33 mouse cellular contexts compared by ENCODE assay signal in genomic region chr5:146344911-146345686, GRCm38 (mm10). TPM values are rescaled to one million over a fixed set of nuclear protein-coding genes. Genes with fewer than 3 reads are reported as not detected.
DNase-seq lines count a peak whose midpoint lies in the region; ATAC-seq and TF ChIP-seq lines count a peak whose summit lies in the region.
"Had no signal": no experiment of that assay in that cellular context is flagged by ENCODE, and none has a peak within 500 bp of the region (broad histone marks: within the 10 kb centered on the region; RNA-seq: fewer than 3 reads in every experiment).

No protein-coding gene starts in this region.

- TF ChIP-seq CTCF in E14TG2a.4 (conservative IDR thresholded peaks at IDR 0.05; ENCODE audit: low read length), result no peak

- WGBS in liver, embryonic 12.5 days (ENCODE audit: insufficient replicate concordance), result 76% methylated on average over 12 of the region's 12 CpGs
- WGBS in intestine, embryonic 16.5 days, result 91% methylated on average over 12 of the region's 12 CpGs

- no peaks in the 10 kb centered on the region for H3K36me3 ChIP-seq in E14TG2a.4 (ENCODE audit: insufficient read depth, low read length)
- no peaks in the 10 kb centered on the region for H3K36me3 ChIP-seq in liver, embryonic 12.5 days
- H3K36me3 ChIP-seq in intestine, embryonic 16.5 days (ENCODE audit: control insufficient read depth, insufficient read depth, low read length), result no peaks in the 10 kb centered on the region
- H3K36me3 ChIP-seq: embryonic facial prominence, embryonic 10.5 days; embryonic facial prominence, embryonic 15.5 days; forebrain, embryonic 12.5 days; G1E; hindbrain, embryonic 10.5 days; hindbrain, embryonic 15.5 days; kidney, embryonic 15.5 days; liver, embryonic 15.5 days; lung, embryonic 15.5 days; midbrain, embryonic 10.5 days; neural tube, embryonic 12.5 days had no signal

- H3K9ac ChIP-seq in liver, embryonic 12.5 days, result no peak overlapping the region
- no peak overlapping the region for H3K9ac ChIP-seq in intestine, embryonic 16.5 days (ENCODE audit: low read depth, low read length)
- H3K9ac ChIP-seq: embryonic facial prominence, embryonic 15.5 days; forebrain, embryonic 12.5 days; hindbrain, embryonic 15.5 days; kidney, embryonic 15.5 days; liver, embryonic 15.5 days; lung, embryonic 15.5 days; neural tube, embryonic 12.5 days had no signal

- H3K27me3 ChIP-seq in E14TG2a.4 (ENCODE audit: insufficient read depth, low read length), result no peaks in the 10 kb centered on the region
- no peaks in the 10 kb centered on the region for H3K27me3 ChIP-seq in liver, embryonic 12.5 days (replicated peaks)
- H3K27me3 ChIP-seq in intestine, embryonic 16.5 days (replicated peaks; ENCODE audit: control insufficient read depth, insufficient read depth, low read length), result no peaks in the 10 kb centered on the region
- H3K27me3 ChIP-seq: embryonic facial prominence, embryonic 15.5 days; forebrain, embryonic 12.5 days; hindbrain, embryonic 15.5 days; kidney, embryonic 15.5 days; liver, embryonic 15.5 days; lung, embryonic 15.5 days; neural tube, embryonic 12.5 days had no signal

- ATAC-seq in liver, embryonic 12.5 days, result no peak
- no peak for ATAC-seq in intestine, embryonic 16.5 days
- ATAC-seq: inflammation-experienced regulatory T-cells, adult 6 months had no signal

- no peak overlapping the region for H3K4me2 ChIP-seq in liver, embryonic 12.5 days
- no peak overlapping the region for H3K4me2 ChIP-seq in intestine, embryonic 16.5 days (ENCODE audit: low read depth, low read length)
- H3K4me2 ChIP-seq: embryonic facial prominence, embryonic 15.5 days; forebrain, embryonic 12.5 days; hindbrain, embryonic 15.5 days; kidney, embryonic 15.5 days; liver, embryonic 15.5 days; lung, embryonic 15.5 days; neural tube, embryonic 12.5 days had no signal

- H3K4me3 ChIP-seq in E14TG2a.4 (replicated peaks; ENCODE audit: low read length), result peak overlapping the region; percentile 59
- H3K4me3 ChIP-seq in liver, embryonic 12.5 days, result no peak overlapping the region
- H3K4me3 ChIP-seq in intestine, embryonic 16.5 days (ENCODE audit: low read length), result no peak overlapping the region
- H3K4me3 ChIP-seq: embryonic facial prominence, embryonic 10.5 days; embryonic facial prominence, embryonic 15.5 days; forebrain, embryonic 12.5 days; heart, adult 2 months; hindbrain, embryonic 10.5 days; hindbrain, embryonic 15.5 days; kidney, embryonic 15.5 days; liver, embryonic 15.5 days; lung, embryonic 15.5 days; midbrain, embryonic 10.5 days; myocyte; neural tube, embryonic 12.5 days had no signal

- H3K9me3 ChIP-seq in E14TG2a.4 (ENCODE audit: low read length), result no peaks in the 10 kb centered on the region
- peaks cover 10% of the 10 kb centered on the region; the same call in 1 of the 2 replicates for H3K9me3 ChIP-seq in liver, embryonic 12.5 days (replicated peaks)
- H3K9me3 ChIP-seq in intestine, embryonic 16.5 days (ENCODE audit: control insufficient read depth, low read length), result no peaks in the 10 kb centered on the region
- H3K9me3 ChIP-seq: embryonic facial prominence, embryonic 10.5 days; embryonic facial prominence, embryonic 15.5 days; forebrain, embryonic 12.5 days; hindbrain, embryonic 10.5 days; hindbrain, embryonic 15.5 days; kidney, embryonic 15.5 days; liver, embryonic 15.5 days; lung, embryonic 15.5 days; midbrain, embryonic 10.5 days; neural tube, embryonic 12.5 days had no signal

- peaks cover 31% of the 10 kb centered on the region for H3K4me1 ChIP-seq in E14TG2a.4 (replicated peaks; ENCODE audit: low read depth, low read length)
- peaks cover 4% of the 10 kb centered on the region; the same call in 1 of the 2 replicates for H3K4me1 ChIP-seq in liver, embryonic 12.5 days
- no peaks in the 10 kb centered on the region for H3K4me1 ChIP-seq in intestine, embryonic 16.5 days (ENCODE audit: control insufficient read depth, insufficient read depth, low read length)
- H3K4me1 ChIP-seq: embryonic facial prominence, embryonic 10.5 days; embryonic facial prominence, embryonic 15.5 days; forebrain, embryonic 12.5 days; hindbrain, embryonic 10.5 days; hindbrain, embryonic 15.5 days; kidney, embryonic 15.5 days; lung, embryonic 15.5 days; midbrain, embryonic 10.5 days; neural tube, embryonic 12.5 days had no signal

- no peak overlapping the region for H3K27ac ChIP-seq in liver, embryonic 12.5 days
- no peak overlapping the region for H3K27ac ChIP-seq in intestine, embryonic 16.5 days (ENCODE audit: low read length)
- H3K27ac ChIP-seq: embryonic facial prominence, embryonic 10.5 days; embryonic facial prominence, embryonic 15.5 days; forebrain, embryonic 12.5 days; heart, adult 2 months; hindbrain, embryonic 10.5 days; hindbrain, embryonic 15.5 days; kidney, embryonic 15.5 days; liver, embryonic 15.5 days; lung, embryonic 15.5 days; midbrain, embryonic 10.5 days; neural tube, embryonic 12.5 days had no signal

- peak; percentile 59 for DNase-seq in cerebellum, postnatal 10 days
- no peak for DNase-seq in cerebellum, postnatal 36 days
- DNase-seq in layer of hippocampus, adult 9-11 months, result peak; percentile 40
- no peak for DNase-seq in layer of hippocampus, postnatal 25 days (ENCODE audit: extremely low spot score in 1 of 2, low spot score in 1 of 2)
- DNase-seq in WW6 (ENCODE audit: low read depth, low spot score), result peak; percentile 11
- DNase-seq: adrenal gland, postnatal 10 days; cerebellum, adult 11-12 months; cerebellum, adult 9-11 months; gastrocnemius, postnatal 25 days; heart, adult 2 months; heart, postnatal 14 days; kidney, adult 18-20 months; kidney, postnatal 25 days; liver had no signal

RNA-seq across cellular contexts. Expression of gene Wasf3, which starts 39.7 kb away (rescaled TPM):
- 100 to 1,000 TPM in 1 of 2 experiments, 10 to 100 TPM in 1; 97.5 to 111 TPM for total RNA-seq in layer of hippocampus, postnatal 25 days (2021)
- 0.13 and 0.19 TPM in 2 replicates for polyA plus RNA-seq in liver, embryonic 12.5 days (2016; fragmentation: Nextera tagmentation; extraction: Ambion mirVana)
- polyA plus RNA-seq in intestine, embryonic 16.5 days (2015; fragmentation: Nextera tagmentation; extraction: Ambion mirVana), result 1.2 and 1.3 TPM in 2 replicates
- total RNA-seq: CH12.LX; megakaryocyte progenitor cell, adult 5-6 weeks had no signal
- polyA plus RNA-seq: C2C12; G1E; inflammation-experienced regulatory T-cells, adult 6 months; myocyte had no signal

Comparison
In these comparisons a context has a peak if more than half of its experiments do, and no peak if none do; other contexts are left out.
1. DNase-seq: peak in cerebellum, postnatal 10 days (2 of 2), layer of hippocampus, adult 9-11 months (single experiment) and WW6 (single experiment); none in cerebellum, postnatal 36 days (0 of 2) and layer of hippocampus, postnatal 25 days (0 of 2).